Mouse (Mus musculus) embryo, embryonic 10.5 days (tissue): ENCODE results near the gene Zfp853.

Experiments used
- DNase-seq: peaks from one replicate; pipeline ENCODE4 v3.0.0-alpha.2; 2015; ENCODE audit warnings: low spot score

The Zfp853 gene

GRCm38 (mm10) chr5:143253186-143253880, 40.1 kb downstream of the Zfp853 start:
- peak; percentile 33 for DNase-seq

GRCm38 (mm10) chr5:143252791-143253185, 40.6 kb downstream of the Zfp853 start:
- no peak for DNase-seq

- no peak for DNase-seq
Observed at GRCm38 (mm10) chr5:143252039-143252438, 41.4 kb downstream of the Zfp853 start.

GRCm38 (mm10) chr5:143244926-143245325, 48.5 kb downstream of the Zfp853 start:
- DNase-seq = no peak
